Mouse (Mus musculus): ENCODE measurements around the gene Pik3ca. TPM values are rescaled to one million over a fixed set of nuclear protein-coding genes. Genes with fewer than 3 reads are reported as not detected.

The Pik3ca gene
- polyA plus RNA-seq, 1 experiment from 2014 or later = 28.5 TPM

- Histone ChIP-seq H3K27ac (replicated peaks; ENCODE audit: low read depth, low read length) (no peak overlapping the region), H3K27me3 (ENCODE audit: control insufficient read depth, insufficient read depth, low read length) (no peaks in the 10 kb centered on the region), H3K36me3 (ENCODE audit: control insufficient read depth, insufficient read depth, low read length) (no peaks in the 10 kb centered on the region), H3K9ac (replicated peaks; ENCODE audit: low read length) (0 out of 2 replicates have a peak overlapping the region, but pooled peaks have one; percentile 2), H3K4me1 (ENCODE audit: control insufficient read depth, insufficient read depth, low read length) (peaks cover 6% of the 10 kb centered on the region; the same call in 1 of the 2 replicates), H3K4me3 (replicated peaks; ENCODE audit: low read depth, low read length) (no peak overlapping the region), H3K9me3 (ENCODE audit: control insufficient read depth, low read length) (no peaks in the 10 kb centered on the region), H3K4me2 (ENCODE audit: low read length) (no peak overlapping the region)
- 88% methylated on average over 7 of the region's 7 CpGs for WGBS
- no peak for DNase-seq
- no peak for ATAC-seq (ENCODE audit: low FRiP score, low TSS enrichment)
These were observed 15.1 kb downstream of the Pik3ca start for GRCm38 (mm10) chr3:32412502-32413044.

- Histone ChIP-seq H3K9me3 (ENCODE audit: control insufficient read depth, low read length) (no peaks in the 10 kb centered on the region), H3K4me3 (replicated peaks; ENCODE audit: low read depth, low read length) (no peak overlapping the region), H3K9ac (replicated peaks; ENCODE audit: low read length) (no peak overlapping the region), H3K4me2 (ENCODE audit: low read length) (no peak overlapping the region), H3K4me1 (ENCODE audit: control insufficient read depth, insufficient read depth, low read length) (peaks cover 6% of the 10 kb centered on the region; the same call in 1 of the 2 replicates), H3K27me3 (ENCODE audit: control insufficient read depth, insufficient read depth, low read length) (no peaks in the 10 kb centered on the region), H3K36me3 (ENCODE audit: control insufficient read depth, insufficient read depth, low read length) (no peaks in the 10 kb centered on the region), H3K27ac (replicated peaks; ENCODE audit: low read depth, low read length) (no peak overlapping the region)
- 42% methylated on average over 4 of the region's 4 CpGs for WGBS
- ATAC-seq (ENCODE audit: low FRiP score, low TSS enrichment) (no peak), DNase-seq (peak; percentile 18)
These were observed 16.9 kb downstream of the Pik3ca start for GRCm38 (mm10) chr3:32414381-32414780.

- Histone ChIP-seq H3K9me3 (ENCODE audit: control insufficient read depth, low read length) (no peaks in the 10 kb centered on the region), H3K27ac (replicated peaks; ENCODE audit: low read depth, low read length) (no peak overlapping the region), H3K36me3 (ENCODE audit: control insufficient read depth, insufficient read depth, low read length) (no peaks in the 10 kb centered on the region), H3K4me3 (replicated peaks; ENCODE audit: low read depth, low read length) (no peak overlapping the region), H3K27me3 (ENCODE audit: control insufficient read depth, insufficient read depth, low read length) (no peaks in the 10 kb centered on the region), H3K9ac (replicated peaks; ENCODE audit: low read length) (no peak overlapping the region), H3K4me1 (ENCODE audit: control insufficient read depth, insufficient read depth, low read length) (peaks cover 6% of the 10 kb centered on the region; the same call in 1 of the 2 replicates), H3K4me2 (ENCODE audit: low read length) (no peak overlapping the region)
- no peak for ATAC-seq (ENCODE audit: low FRiP score, low TSS enrichment)
- no peak for DNase-seq
- WGBS = 83% methylated on average over 3 of the region's 3 CpGs
These were observed 18.2 kb downstream of the Pik3ca start for GRCm38 (mm10) chr3:32415370-32416309.

- WGBS = 92% methylated on average over 5 of the region's 5 CpGs
- DNase-seq (no peak), ATAC-seq (ENCODE audit: low FRiP score, low TSS enrichment) (no peak)
- H3K9me3 ChIP-seq (ENCODE audit: control insufficient read depth, low read length) = no peaks in the 10 kb centered on the region
- H3K27ac ChIP-seq (replicated peaks; ENCODE audit: low read depth, low read length) = no peak overlapping the region
- no peak overlapping the region for H3K4me2 ChIP-seq (ENCODE audit: low read length)
- no peak overlapping the region for H3K4me3 ChIP-seq (replicated peaks; ENCODE audit: low read depth, low read length)
- no peak overlapping the region for H3K9ac ChIP-seq (replicated peaks; ENCODE audit: low read length)
- H3K36me3 ChIP-seq (ENCODE audit: control insufficient read depth, insufficient read depth, low read length) = no peaks in the 10 kb centered on the region
- H3K4me1 ChIP-seq (ENCODE audit: control insufficient read depth, insufficient read depth, low read length) = peaks cover 6% of the 10 kb centered on the region; the same call in 1 of the 2 replicates
- H3K27me3 ChIP-seq (ENCODE audit: control insufficient read depth, insufficient read depth, low read length) = no peaks in the 10 kb centered on the region
These were observed 20.3 kb downstream of the Pik3ca start for GRCm38 (mm10) chr3:32417751-32418211.

GRCm38 (mm10) chr3:32419866-32420265 is 22.4 kb downstream of the Pik3ca start:
- H3K9me3 ChIP-seq (ENCODE audit: control insufficient read depth, low read length) = no peaks in the 10 kb centered on the region
- H3K4me3 ChIP-seq (replicated peaks; ENCODE audit: low read depth, low read length) = no peak overlapping the region
- 91% methylated on average over 2 of the region's 2 CpGs for WGBS
- DNase-seq (no peak), ATAC-seq (ENCODE audit: low FRiP score, low TSS enrichment) (no peak)
- H3K36me3 ChIP-seq (ENCODE audit: control insufficient read depth, insufficient read depth, low read length) = no peaks in the 10 kb centered on the region
- no peaks in the 10 kb centered on the region for H3K4me1 ChIP-seq (ENCODE audit: control insufficient read depth, insufficient read depth, low read length)
- H3K4me2 ChIP-seq (ENCODE audit: low read length) = no peak overlapping the region
- H3K9ac ChIP-seq (replicated peaks; ENCODE audit: low read length) = no peak overlapping the region
- H3K27me3 ChIP-seq (ENCODE audit: control insufficient read depth, insufficient read depth, low read length) = no peaks in the 10 kb centered on the region
- H3K27ac ChIP-seq (replicated peaks; ENCODE audit: low read depth, low read length) = no peak overlapping the region

- WGBS = 91% methylated on average over 6 of the region's 6 CpGs
- H3K36me3 ChIP-seq (ENCODE audit: control insufficient read depth, insufficient read depth, low read length) = no peaks in the 10 kb centered on the region
- DNase-seq (no peak), ATAC-seq (ENCODE audit: low FRiP score, low TSS enrichment) (no peak)
- no peak overlapping the region for H3K4me3 ChIP-seq (replicated peaks; ENCODE audit: low read depth, low read length)
- no peak overlapping the region for H3K4me2 ChIP-seq (ENCODE audit: low read length)
- H3K27ac ChIP-seq (replicated peaks; ENCODE audit: low read depth, low read length) = no peak overlapping the region
- no peaks in the 10 kb centered on the region for H3K4me1 ChIP-seq (ENCODE audit: control insufficient read depth, insufficient read depth, low read length)
- H3K27me3 ChIP-seq (ENCODE audit: control insufficient read depth, insufficient read depth, low read length) = no peaks in the 10 kb centered on the region
- no peaks in the 10 kb centered on the region for H3K9me3 ChIP-seq (ENCODE audit: control insufficient read depth, low read length)
- H3K9ac ChIP-seq (replicated peaks; ENCODE audit: low read length) = no peak overlapping the region
These were observed 23.9 kb downstream of the Pik3ca start for GRCm38 (mm10) chr3:32421115-32422054.

- ATAC-seq (ENCODE audit: low FRiP score, low TSS enrichment) (no peak), DNase-seq (no peak)
- H3K36me3 ChIP-seq (ENCODE audit: control insufficient read depth, insufficient read depth, low read length) = no peaks in the 10 kb centered on the region
- no peaks in the 10 kb centered on the region for H3K27me3 ChIP-seq (ENCODE audit: control insufficient read depth, insufficient read depth, low read length)
- H3K4me2 ChIP-seq (ENCODE audit: low read length) = no peak overlapping the region
- no peak overlapping the region for H3K9ac ChIP-seq (replicated peaks; ENCODE audit: low read length)
- no peaks in the 10 kb centered on the region for H3K4me1 ChIP-seq (ENCODE audit: control insufficient read depth, insufficient read depth, low read length)
- no peak overlapping the region for H3K27ac ChIP-seq (replicated peaks; ENCODE audit: low read depth, low read length)
- H3K4me3 ChIP-seq (replicated peaks; ENCODE audit: low read depth, low read length) = no peak overlapping the region
- 77% methylated on average over 4 of the region's 4 CpGs for WGBS
- no peaks in the 10 kb centered on the region for H3K9me3 ChIP-seq (ENCODE audit: control insufficient read depth, low read length)
These were observed 30.2 kb downstream of the Pik3ca start for GRCm38 (mm10) chr3:32427695-32428094.

GRCm38 (mm10) chr3:32428361-32428760 is 30.9 kb downstream of the Pik3ca start:
- 96% methylated on average over 3 of the region's 3 CpGs for WGBS
- Histone ChIP-seq H3K4me2 (ENCODE audit: low read length) (no peak overlapping the region), H3K4me1 (ENCODE audit: control insufficient read depth, insufficient read depth, low read length) (no peaks in the 10 kb centered on the region), H3K27me3 (ENCODE audit: control insufficient read depth, insufficient read depth, low read length) (no peaks in the 10 kb centered on the region), H3K9me3 (ENCODE audit: control insufficient read depth, low read length) (no peaks in the 10 kb centered on the region), H3K36me3 (ENCODE audit: control insufficient read depth, insufficient read depth, low read length) (no peaks in the 10 kb centered on the region), H3K4me3 (replicated peaks; ENCODE audit: low read depth, low read length) (no peak overlapping the region), H3K9ac (replicated peaks; ENCODE audit: low read length) (no peak overlapping the region), H3K27ac (replicated peaks; ENCODE audit: low read depth, low read length) (no peak overlapping the region)
- ATAC-seq (ENCODE audit: low FRiP score, low TSS enrichment) (no peak), DNase-seq (no peak)
